Mouse (Mus musculus) frontal cortex, adult 2 months (tissue): ENCODE measurements at regions not wholly inside any gene's neighbourhood (a gene's known extent, or its start where the extent isn't known, plus 50 kb on each side); places are given as distances from the start of the nearest gene placed in this dataset.

ENCODE experiments used
- DNase-seq, 2 experiments: peaks; one replicate each; pipeline ENCODE4 v3.0.0; 2022; ENCODE audit warnings: low spot score in 1 of 2; ENCODE audit errors: extremely low spot score in 1 of 2

DNA sequence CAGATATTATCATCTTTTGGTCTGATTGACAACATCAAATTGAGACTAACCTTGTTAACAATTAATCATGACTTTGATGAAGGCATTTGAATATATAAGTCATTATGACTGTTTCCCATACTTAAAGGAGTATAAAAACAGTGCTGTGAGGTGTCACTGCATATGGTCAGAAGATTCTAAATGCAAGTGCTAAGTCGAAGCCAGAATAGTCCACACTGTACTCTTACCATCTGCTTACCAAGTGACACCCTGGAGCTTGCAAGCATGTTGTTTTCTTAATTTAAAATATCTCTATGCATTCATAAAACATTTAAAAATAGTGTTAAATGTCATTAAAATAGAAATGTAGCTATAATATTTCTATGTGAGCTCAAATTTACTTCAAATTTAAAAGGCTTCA, 63.9 kb downstream of the Gm21834 start:
- peak; percentile 29 to 35 for DNase-seq
